ENCODE assay signal across 18 mouse cellular contexts in genomic region chr2:178684026-178684958, GRCm38 (mm10).
DNase-seq lines count a peak whose midpoint lies in the region; ATAC-seq and TF ChIP-seq lines count a peak whose summit lies in the region.
"Had no signal": no experiment of that assay in that cellular context is flagged by ENCODE, and none has a peak within 500 bp of the region (broad histone marks: within the 10 kb centered on the region; RNA-seq: fewer than 3 reads in every experiment).

No protein-coding gene starts in this region.

- no peak for TF ChIP-seq CTCF in liver, adult 2 months (IDR thresholded peaks at IDR 0.05; ENCODE audit: low read depth, low read length)

- no peak overlapping the region for H3K4me2 ChIP-seq in liver, embryonic 11.5 days
- H3K4me2 ChIP-seq in intestine, embryonic 15.5 days (replicated peaks) = no peak overlapping the region
- no peak overlapping the region for H3K4me2 ChIP-seq in liver, embryonic 16.5 days (ENCODE audit: low read depth, low read length)
- H3K4me2 ChIP-seq: hindbrain, embryonic 15.5 days; limb, embryonic 13.5 days; midbrain, embryonic 15.5 days had no signal

- H3K4me3 ChIP-seq in liver, adult 2 months (ENCODE audit: insufficient read depth, low read depth, low read length) = no peak overlapping the region
- no peak overlapping the region for H3K4me3 ChIP-seq in liver, embryonic 11.5 days (ENCODE audit: low read depth, low read length)
- H3K4me3 ChIP-seq in intestine, embryonic 15.5 days (replicated peaks) = no peak overlapping the region
- H3K4me3 ChIP-seq in liver, embryonic 16.5 days (ENCODE audit: low read depth, low read length) = no peak overlapping the region
- H3K4me3 ChIP-seq: hindbrain, embryonic 15.5 days; limb, embryonic 13.5 days; midbrain, embryonic 15.5 days had no signal

- peak; percentile 27 for DNase-seq in adrenal gland, adult 2 months
- no peak for DNase-seq in adrenal gland, postnatal 4 days (ENCODE audit: low spot score in 2 of 2)
- peak; percentile 78 for DNase-seq in liver, adult 2 months (ENCODE audit: extremely low read depth, low read depth, low spot score)
- DNase-seq in liver, embryonic 11.5 days (ENCODE audit: low spot score) = no peak
- DNase-seq in frontal cortex, postnatal 10 days (ENCODE audit: low spot score in 2 of 2) = no peak
- DNase-seq in layer of hippocampus, postnatal 25 days (ENCODE audit: extremely low spot score in 1 of 2, low spot score in 1 of 2) = no peak
- DNase-seq: adrenal gland, postnatal 25 days; cerebellum, adult 9-10 months; embryo, embryonic 11 days; heart, adult 11 months; lung, postnatal 10 days; thymus, adult 2 months had no signal

- peaks cover 5% of the 10 kb centered on the region for H3K4me1 ChIP-seq in liver, adult 2 months (ENCODE audit: control insufficient read depth, insufficient read depth, low read length)
- H3K4me1 ChIP-seq in liver, embryonic 11.5 days (replicated peaks; ENCODE audit: control insufficient read depth, insufficient read depth, low read length) = peaks cover 3% of the 10 kb centered on the region
- peaks cover 14% of the 10 kb centered on the region; the same call in 1 of the 2 replicates for H3K4me1 ChIP-seq in intestine, embryonic 15.5 days (replicated peaks)
- H3K4me1 ChIP-seq in liver, embryonic 16.5 days (ENCODE audit: control insufficient read depth, low read depth, low read length) = no peaks in the 10 kb centered on the region

- H3K79me2 ChIP-seq in liver, adult 2 months (ENCODE audit: control insufficient read depth, insufficient read depth, low read length) = no peaks in the 10 kb centered on the region

- WGBS in liver, adult 2 months = 30% methylated on average over 9 of the region's 9 CpGs
- WGBS in liver, embryonic 11.5 days = 58% methylated on average over 9 of the region's 9 CpGs
- 52% methylated on average over 9 of the region's 9 CpGs for WGBS in intestine, embryonic 15.5 days
- 44% methylated on average over 9 of the region's 9 CpGs for WGBS in liver, embryonic 16.5 days (ENCODE audit: insufficient replicate concordance)

- no peaks in the 10 kb centered on the region for H3K27me3 ChIP-seq in liver, adult 2 months (ENCODE audit: control insufficient read depth, insufficient read depth, low read length)
- no peaks in the 10 kb centered on the region for H3K27me3 ChIP-seq in liver, embryonic 11.5 days (replicated peaks; ENCODE audit: control insufficient read depth, insufficient read depth, low read length)
- H3K27me3 ChIP-seq in intestine, embryonic 15.5 days (replicated peaks) = no peaks in the 10 kb centered on the region
- H3K27me3 ChIP-seq in liver, embryonic 16.5 days (ENCODE audit: control insufficient read depth, insufficient read depth, low read depth, low read length) = no peaks in the 10 kb centered on the region
- H3K27me3 ChIP-seq: hindbrain, embryonic 15.5 days; limb, embryonic 13.5 days; midbrain, embryonic 15.5 days had no signal

- H3K9me3 ChIP-seq in liver, embryonic 11.5 days (ENCODE audit: control insufficient read depth, low read length) = no peaks in the 10 kb centered on the region
- no peaks in the 10 kb centered on the region for H3K9me3 ChIP-seq in intestine, embryonic 15.5 days
- H3K9me3 ChIP-seq in liver, embryonic 16.5 days (replicated peaks; ENCODE audit: control insufficient read depth, low read length) = no peaks in the 10 kb centered on the region
- H3K9me3 ChIP-seq: hindbrain, embryonic 15.5 days; limb, embryonic 13.5 days; midbrain, embryonic 15.5 days had no signal

- no peak; the same call in 1 of the 2 replicates for ATAC-seq in liver, embryonic 11.5 days (replicated peaks; ENCODE audit: low FRiP score)
- peak; percentile 16 for ATAC-seq in intestine, embryonic 15.5 days
- peak; percentile 53; the same call in 1 of the 2 replicates for ATAC-seq in liver, embryonic 16.5 days (ENCODE audit: low read depth)
- ATAC-seq: forebrain, embryonic 14.5 days; midbrain, embryonic 15.5 days had no signal

- no peak overlapping the region for H3K9ac ChIP-seq in liver, adult 2 months (ENCODE audit: low read depth, low read length)
- no peak overlapping the region for H3K9ac ChIP-seq in liver, embryonic 11.5 days (ENCODE audit: low read depth, low read length)
- no peak overlapping the region for H3K9ac ChIP-seq in intestine, embryonic 15.5 days
- no peak overlapping the region for H3K9ac ChIP-seq in liver, embryonic 16.5 days (ENCODE audit: low read depth, low read length)
- H3K9ac ChIP-seq: hindbrain, embryonic 15.5 days; limb, embryonic 13.5 days; midbrain, embryonic 15.5 days had no signal

- H3K36me3 ChIP-seq in liver, adult 2 months (ENCODE audit: control insufficient read depth, insufficient read depth, low read length) = no peaks in the 10 kb centered on the region
- no peaks in the 10 kb centered on the region for H3K36me3 ChIP-seq in liver, embryonic 11.5 days (ENCODE audit: control insufficient read depth, insufficient read depth, low read length)
- H3K36me3 ChIP-seq in intestine, embryonic 15.5 days = no peaks in the 10 kb centered on the region
- no peaks in the 10 kb centered on the region for H3K36me3 ChIP-seq in liver, embryonic 16.5 days (ENCODE audit: control insufficient read depth, insufficient read depth)
- H3K36me3 ChIP-seq: hindbrain, embryonic 15.5 days; limb, embryonic 13.5 days; midbrain, embryonic 15.5 days had no signal

- no peak for TF ChIP-seq POLR2A in liver, adult 2 months (IDR thresholded peaks at IDR 0.05; ENCODE audit: extremely low read depth, insufficient read depth, low read length)

- no peak overlapping the region for H3K27ac ChIP-seq in liver, adult 2 months (replicated peaks; ENCODE audit: insufficient read depth, low read depth, low read length)
- no peak overlapping the region for H3K27ac ChIP-seq in liver, embryonic 11.5 days (ENCODE audit: low read depth, low read length)
- no peak overlapping the region for H3K27ac ChIP-seq in intestine, embryonic 15.5 days
- no peak overlapping the region for H3K27ac ChIP-seq in liver, embryonic 16.5 days (ENCODE audit: low read length)
- H3K27ac ChIP-seq: hindbrain, embryonic 15.5 days; limb, embryonic 13.5 days; midbrain, embryonic 15.5 days had no signal

Comparison
In these comparisons a context has a peak if more than half of its experiments do, and no peak if none do; other contexts are left out.
1. DNase-seq: peak in adrenal gland, adult 2 months (single experiment) and liver, adult 2 months (single experiment); none in adrenal gland, postnatal 4 days (0 of 2), liver, embryonic 11.5 days (single experiment), frontal cortex, postnatal 10 days (0 of 2) and layer of hippocampus, postnatal 25 days (0 of 2).